Mouse (Mus musculus) T-helper 2 cell (primary cell): ENCODE measurements at regions not wholly inside any gene's neighbourhood (a gene's known extent, or its start where the extent isn't known, plus 50 kb on each side); places are given as distances from the start of the nearest gene placed in this dataset.

ENCODE experiments used
- in situ Hi-C: fragments of 300-600 bp; cut with MboI, MseI; formaldehyde crosslinking; loops from one replicate; pipeline ENCODE4 v1.15.1; 2025; ENCODE audit warnings: high pct_unique_total_duplicates

- in situ Hi-C loops = no loop called here
These were observed 58.3 kb upstream of the N6amt1 start for GRCm38 (mm10) chr16:87295727-87296126.

GRCm38 (mm10) chr16:87292826-87293225 lies 61.2 kb upstream of the N6amt1 start:
- in situ Hi-C loops = no loop called here

- in situ Hi-C loops = no loop called here
These were observed 62.3 kb upstream of the N6amt1 start for GRCm38 (mm10) chr16:87291716-87292115.

GRCm38 (mm10) chr16:87285639-87286038 lies 68.3 kb upstream of the N6amt1 start:
- in situ Hi-C loops = no loop called here

GRCm38 (mm10) chr16:87284835-87285510 lies 69.0 kb upstream of the N6amt1 start:
- in situ Hi-C loops = no loop called here

GRCm38 (mm10) chr16:87278518-87278917 lies 75.5 kb upstream of the N6amt1 start:
- in situ Hi-C loops = no loop called here

GRCm38 (mm10) chr16:87272363-87272762 lies 81.6 kb upstream of the N6amt1 start:
- in situ Hi-C loops = no loop called here

GRCm38 (mm10) chr16:87267954-87268804 lies 85.8 kb upstream of the N6amt1 start:
- in situ Hi-C loops = no loop called here

GRCm38 (mm10) chr16:87267517-87267916 lies 86.5 kb upstream of the N6amt1 start:
- in situ Hi-C loops = no loop called here

- in situ Hi-C loops = no loop called here
These were observed 90.4 kb upstream of the N6amt1 start for GRCm38 (mm10) chr16:87263571-87263970.

GRCm38 (mm10) chr16:87263041-87263440 lies 90.9 kb upstream of the N6amt1 start:
- in situ Hi-C loops = no loop called here

- in situ Hi-C loops = no loop called here
These were observed 91.5 kb upstream of the N6amt1 start for GRCm38 (mm10) chr16:87262497-87262896.

- in situ Hi-C loops = no loop called here
These were observed 92.5 kb upstream of the N6amt1 start for GRCm38 (mm10) chr16:87261527-87261926.

- in situ Hi-C loops = no loop called here
These were observed 99.2 kb upstream of the N6amt1 start for GRCm38 (mm10) chr16:87254736-87255135.

- in situ Hi-C loops = no loop called here
These were observed 103.5 kb upstream of the N6amt1 start for GRCm38 (mm10) chr16:87250531-87250930.

- in situ Hi-C loops = loop anchor here (10.0 kb wide), 1 partner anchor 1445 kb away; the partner anchor contains the start of gene Adamts1
These were observed 104.1 kb upstream of the N6amt1 start for GRCm38 (mm10) chr16:87249903-87250302.

- in situ Hi-C loops = loop anchor here (10.0 kb wide), 1 partner anchor 1444 kb away; the partner anchor contains the start of gene Adamts1
These were observed 105.4 kb upstream of the N6amt1 start for GRCm38 (mm10) chr16:87248501-87249030.

GRCm38 (mm10) chr16:87245933-87246791 lies 107.8 kb upstream of the N6amt1 start:
- in situ Hi-C loops = loop anchor here (10.0 kb wide), 1 partner anchor 1441 kb away; the partner anchor contains the start of gene Adamts1

GRCm38 (mm10) chr16:87245441-87245840 lies 108.5 kb upstream of the N6amt1 start:
- in situ Hi-C loops = loop anchor here (10.0 kb wide), 1 partner anchor 1441 kb away; the partner anchor contains the start of gene Adamts1

GRCm38 (mm10) chr16:87242027-87242426 lies 112.0 kb upstream of the N6amt1 start:
- in situ Hi-C loops = loop anchor here (10.0 kb wide), 1 partner anchor 1437 kb away; the partner anchor contains the start of gene Adamts1

- in situ Hi-C loops = no loop called here
These were observed 114.9 kb upstream of the N6amt1 start for GRCm38 (mm10) chr16:87239105-87239504.
